Mouse (Mus musculus) liver, embryonic 14.5 days (tissue): Measurements from ENCODE around the gene Ifitm6. TPM values are rescaled to one million over a fixed set of nuclear protein-coding genes. Genes with fewer than 3 reads are reported as not detected.
A peak's percentile ranks its signal among the peaks of the same experiment; 100 is the strongest.

Source experiments
- ATAC-seq: fragments of 200-750 bp; cut with Nextera tagmentation; 2 replicates; pipeline ENCODE4 v1.8.0; 2017; ENCODE audit warnings: moderate number of reproducible peaks, mild to moderate bottlenecking, moderate library complexity; ENCODE audit not compliant: insufficient read depth
- DNase-seq, 3 experiments: peaks; one replicate each; pipeline ENCODE4 v3.0.0-alpha.2; 2012 to 2013; ENCODE audit warnings: low read depth in 3 of 3, low spot score in 3 of 3
- H3K27ac ChIP-seq: fragments of 300-500 bp; sonication (generic); 2 replicates; pipeline ENCODE4 v1.5.1; 2014; ENCODE audit warnings: moderate library complexity, mild to moderate bottlenecking, control low read depth, inconsistent platforms
- H3K27me3 ChIP-seq: fragments of 300-500 bp; sonication (generic); 2 replicates; pipeline ENCODE4 v1.6.1; 2014; ENCODE audit warnings: mild to moderate bottlenecking, low read length, moderate library complexity; ENCODE audit not compliant: control insufficient read depth, insufficient read depth
- H3K36me3 ChIP-seq: fragments of 300-500 bp; sonication (generic); replicated peaks from 2 replicates; pipeline ENCODE4 v1.6.1; 2014; ENCODE audit warnings: low read depth; ENCODE audit not compliant: control insufficient read depth, insufficient read depth
- H3K4me1 ChIP-seq, 2 experiments: fragments of 200-500 bp in 1 of 2; fragments of 300-500 bp in 1 of 2; sonication (generic) in 1 of 2; replicated peaks; 2 replicates each; pipeline ENCODE4 v1.6.1; 2012 to 2014; ENCODE audit warnings: antibody characterized with exemption in 1 of 2, inconsistent platforms in 1 of 2, low read length in 1 of 2; ENCODE audit not compliant: control insufficient read depth in 2 of 2, insufficient read depth in 2 of 2
- H3K4me2 ChIP-seq: fragments of 300-500 bp; sonication (generic); 2 replicates; pipeline ENCODE4 v1.6.1; 2014; ENCODE audit warnings: low read depth, mild to moderate bottlenecking, control low read depth, moderate library complexity
- H3K4me3 ChIP-seq, 2 experiments: fragments of 200-500 bp in 1 of 2; fragments of 300-500 bp in 1 of 2; sonication (generic) in 1 of 2; 2 replicates each; pipeline ENCODE4 v1.5.1; 2012 to 2014; ENCODE audit warnings: low read depth in 2 of 2, low read length in 2 of 2, mild to moderate bottlenecking in 2 of 2, control low read depth in 1 of 2, inconsistent platforms in 1 of 2, moderate library complexity in 1 of 2; ENCODE audit not compliant: insufficient read depth in 1 of 2
- H3K9ac ChIP-seq: fragments of 300-500 bp; sonication (generic); replicated peaks from 2 replicates; pipeline ENCODE4 v1.6.1; 2014; ENCODE audit warnings: mild to moderate bottlenecking, control low read depth, moderate library complexity
- H3K9me3 ChIP-seq: fragments of 300-500 bp; sonication (generic); 2 replicates; pipeline ENCODE4 v1.6.1; 2016; ENCODE audit warnings: low read length, mixed read lengths; ENCODE audit not compliant: control insufficient read depth
- CTCF ChIP-seq: IDR thresholded peaks from 2 replicates; pipeline ENCODE4 v1.5.1; 2016; ENCODE audit warnings: antibody characterized with exemption, low read depth, control low read depth
- EP300 ChIP-seq: IDR thresholded peaks from 2 replicates; pipeline ENCODE4 v1.6.1; 2016; ENCODE audit warnings: antibody characterized with exemption, low read depth
- WGBS: fragments of 180-500 bp; shearing (Covaris S2); extraction: QIAGEN DNeasy Blood & Tissue Kit; methylation state at CpG from one replicate; pipeline ENCODE4 v1.1.7; 2014; ENCODE audit not compliant: insufficient replicate concordance; 5-methylcytosine and 5-hydroxymethylcytosine counted together
- polyA plus RNA-seq, 2 experiments: library from polyadenylated mRNA; depleted of rRNA in 1 of 2; stranded (reverse) in 1 of 2; unstranded in 1 of 2; fragments of >200 nt; fragmentation: Nextera tagmentation in 1 of 2; extraction: Ambion mirVana in 1 of 2; gene quantifications; 2 replicates each; pipeline versions ENCODE4 v1.2.1 to v1.2.3; 2012 to 2014

Gene Ifitm6
- polyA plus RNA-seq, 2 experiments = 9.2 to 9.6 TPM

DNA sequence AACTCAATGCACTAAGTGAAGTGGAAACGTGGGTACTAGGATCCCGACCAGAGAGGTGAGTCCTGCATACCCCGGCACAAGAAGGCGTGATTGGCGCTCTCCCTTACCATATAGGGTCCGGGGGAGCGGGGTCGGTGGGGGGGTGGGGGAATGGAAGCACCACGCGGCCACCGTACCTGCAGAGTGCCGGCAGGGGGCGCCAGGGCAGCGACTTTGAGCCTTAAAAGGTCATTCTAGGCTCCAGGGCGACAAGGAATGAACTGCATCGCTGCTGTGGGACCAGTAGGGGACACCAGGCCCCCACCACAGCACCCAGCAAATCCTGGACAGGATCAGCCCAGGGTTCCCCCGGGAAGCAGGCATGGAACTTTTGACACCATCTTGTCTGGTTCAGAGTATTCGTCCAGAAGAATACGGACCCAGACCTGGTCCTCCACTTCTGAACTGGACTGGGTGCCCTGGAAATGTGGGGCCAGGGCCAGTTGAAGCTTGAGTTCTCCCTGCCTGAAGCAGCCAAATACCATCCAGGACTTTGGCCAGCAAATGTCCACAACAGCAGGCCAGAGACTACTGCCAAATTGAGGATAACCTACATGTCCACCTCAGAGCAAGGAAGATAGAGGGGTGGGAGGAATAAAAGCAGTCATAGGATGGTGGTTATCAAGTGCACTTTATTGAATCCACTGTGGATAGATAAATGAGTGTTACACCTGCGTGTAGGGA, 8.6 kb downstream of the Ifitm6 start:
- Histone ChIP-seq H3K27me3 (no peaks in the 10 kb centered on the region; the same call in 1 of the 2 replicates), H3K36me3 (no peaks in the 10 kb centered on the region), H3K4me3 (peak overlapping the region in 1 of 2 experiments; percentile 12; a peak in 2 of 4 replicates), H3K4me2 (peak overlapping the region; percentile 52), H3K9ac (no peak overlapping the region), H3K27ac (no peak overlapping the region), H3K9me3 (no peaks in the 10 kb centered on the region), H3K4me1 (peaks cover 15 to 32% of the 10 kb centered on the region in 2 experiments)
- WGBS = 6% methylated on average over 20 of the region's 20 CpGs
- ATAC-seq (peak; percentile 74), DNase-seq (peak; percentile 51 to 58 (median 55))
- TF ChIP-seq EP300 (no peak), CTCF (peak; percentile 92)

DNA sequence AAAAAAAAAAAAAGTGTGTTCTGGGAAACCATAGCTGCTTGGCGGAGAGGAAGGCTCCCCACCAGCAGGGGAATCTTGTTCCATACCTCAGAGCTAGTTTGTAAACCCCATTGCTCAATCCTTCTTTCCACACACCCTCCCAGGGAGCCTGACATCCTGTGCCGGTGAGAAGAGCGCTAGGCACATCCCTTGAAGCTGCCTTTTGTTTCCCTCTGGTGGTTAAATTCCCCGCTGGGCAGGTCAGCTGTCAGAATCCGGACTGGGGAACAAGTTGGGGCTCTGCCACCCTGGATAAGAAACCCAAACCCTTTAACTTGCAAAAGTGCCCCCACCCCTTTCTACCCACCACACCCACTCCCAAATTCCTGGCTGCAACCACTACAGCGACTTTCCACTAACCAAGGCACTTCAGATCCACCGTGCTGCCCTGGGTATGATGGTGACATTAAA, 9.4 kb downstream of the Ifitm6 start:
- Histone ChIP-seq H3K27me3 (no peaks in the 10 kb centered on the region; the same call in 1 of the 2 replicates), H3K9me3 (no peaks in the 10 kb centered on the region), H3K4me3 (no peak overlapping the region), H3K9ac (no peak overlapping the region), H3K4me1 (peaks cover 15 to 32% of the 10 kb centered on the region in 2 experiments), H3K36me3 (no peaks in the 10 kb centered on the region), H3K4me2 (peak overlapping the region; percentile 52), H3K27ac (no peak overlapping the region)
- TF ChIP-seq CTCF (peak; percentile 61), EP300 (no peak)
- WGBS = 10% methylated on average over 7 of the region's 7 CpGs
- DNase-seq = peak in 2 of 3 experiments; percentile 23 to 40
- ATAC-seq = no peak

DNA sequence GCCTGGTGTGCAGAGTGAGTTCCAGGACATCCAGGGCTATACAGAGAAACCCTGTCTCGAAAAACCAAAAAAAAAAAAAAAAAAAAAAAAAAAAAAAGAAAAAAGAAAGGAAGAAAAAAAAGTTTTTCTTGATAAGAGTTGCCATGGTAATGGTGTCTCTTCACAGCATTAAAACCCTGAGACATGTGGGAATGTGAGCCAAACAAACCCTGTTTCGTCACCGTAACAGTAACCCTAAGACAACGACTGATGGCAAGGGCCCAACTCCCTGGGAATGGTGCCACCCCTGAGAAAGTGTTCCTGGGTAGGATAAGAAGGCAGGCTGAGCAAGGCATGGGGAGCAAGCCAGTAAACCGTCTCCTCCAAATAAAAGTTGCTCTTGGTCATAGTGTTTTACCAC, 10.8 kb downstream of the Ifitm6 start:
- Histone ChIP-seq H3K4me1 (peaks cover 13 to 26% of the 10 kb centered on the region in 2 experiments), H3K27ac (no peak overlapping the region), H3K9me3 (no peaks in the 10 kb centered on the region), H3K27me3 (no peaks in the 10 kb centered on the region; the same call in 1 of the 2 replicates), H3K4me3 (no peak overlapping the region), H3K36me3 (no peaks in the 10 kb centered on the region), H3K4me2 (no peak overlapping the region), H3K9ac (no peak overlapping the region)
- ATAC-seq (no peak), DNase-seq (no peak)
- TF ChIP-seq CTCF (no peak), EP300 (no peak)
- WGBS = 75% methylated on average over 5 of the region's 5 CpGs

DNA sequence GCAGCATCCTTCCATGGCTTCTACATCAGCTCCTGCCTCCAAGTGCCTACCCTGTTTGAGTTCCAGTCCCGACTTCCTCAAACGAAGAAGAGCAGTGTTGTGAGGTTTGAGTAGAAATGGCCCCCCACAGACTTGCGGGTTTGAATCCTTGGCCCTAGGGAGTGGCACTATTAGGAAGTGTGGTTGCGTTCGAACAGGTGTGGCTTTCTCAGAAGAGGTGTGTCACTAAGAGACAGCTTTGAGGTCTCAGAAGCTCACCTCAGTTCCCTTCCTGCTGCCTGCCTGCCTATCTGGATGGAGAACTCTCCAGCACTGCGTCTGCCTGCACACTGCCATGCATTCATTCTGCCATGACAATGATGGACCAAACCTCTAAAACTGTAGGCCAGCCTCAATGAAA, 11.3 kb downstream of the Ifitm6 start:
- 43% methylated on average over 6 of the region's 6 CpGs for WGBS
- no peak for TF ChIP-seq CTCF
- TF ChIP-seq EP300 = no peak
- H3K27me3 ChIP-seq = no peaks in the 10 kb centered on the region; the same call in 1 of the 2 replicates
- no peak overlapping the region for H3K27ac ChIP-seq
- no peak for DNase-seq
- no peaks in the 10 kb centered on the region for H3K36me3 ChIP-seq
- peaks cover 8 to 21% of the 10 kb centered on the region in 2 experiments for H3K4me1 ChIP-seq
- H3K9me3 ChIP-seq = no peaks in the 10 kb centered on the region
- H3K4me2 ChIP-seq = no peak overlapping the region
- no peak overlapping the region for H3K9ac ChIP-seq
- ATAC-seq = no peak
- no peak overlapping the region for H3K4me3 ChIP-seq

DNA sequence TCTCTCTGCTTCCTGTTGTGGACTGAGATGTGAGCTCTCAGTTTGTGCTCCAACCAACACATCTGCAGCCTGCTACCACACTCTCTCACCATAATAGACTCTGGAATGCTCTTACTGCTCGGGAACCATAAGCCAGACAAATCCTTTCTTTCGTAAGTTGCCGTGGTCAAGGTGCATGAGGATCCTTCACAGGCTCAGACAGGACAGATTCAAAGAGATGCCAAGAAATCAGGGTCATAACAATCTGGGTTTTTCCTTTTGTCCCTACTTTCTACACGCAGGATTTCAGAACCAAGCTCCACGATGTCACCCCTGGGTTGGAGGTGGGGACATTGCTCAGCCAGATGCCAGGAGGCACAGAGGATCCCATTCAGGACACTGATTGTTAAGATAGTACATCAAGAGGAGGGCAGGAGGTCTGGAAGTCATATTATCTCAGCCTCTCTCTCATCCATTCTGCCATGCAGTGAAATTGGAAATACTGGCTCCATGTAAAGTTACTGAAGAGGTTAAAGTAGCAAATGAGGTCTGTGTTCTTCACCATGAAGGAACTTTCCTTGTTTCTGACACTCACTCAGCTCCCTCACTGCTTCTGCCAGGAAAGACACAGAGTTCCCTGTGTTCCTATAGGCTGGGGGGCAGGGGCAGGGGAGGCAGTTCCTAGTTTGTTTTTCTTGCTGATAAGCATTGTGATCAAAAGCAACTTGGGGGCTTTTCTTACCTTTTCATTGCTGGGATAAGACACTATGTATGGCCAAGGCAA, 14.3 kb downstream of the Ifitm6 start:
- H3K4me3 ChIP-seq = no peak overlapping the region
- H3K9ac ChIP-seq = no peak overlapping the region
- DNase-seq (no peak), ATAC-seq (no peak)
- no peaks in the 10 kb centered on the region; the same call in 1 of the 2 replicates for H3K27me3 ChIP-seq
- H3K4me1 ChIP-seq = peaks cover 0 to 1% of the 10 kb centered on the region in 2 experiments; a peak in 1 of 4 replicates
- WGBS = 61% methylated on average over 5 of the region's 5 CpGs
- no peak overlapping the region for H3K4me2 ChIP-seq
- no peaks in the 10 kb centered on the region for H3K9me3 ChIP-seq
- no peaks in the 10 kb centered on the region for H3K36me3 ChIP-seq
- no peak overlapping the region for H3K27ac ChIP-seq
- TF ChIP-seq EP300 (no peak), CTCF (no peak)
